Mouse (Mus musculus) lung, embryonic 14.5 days (tissue): Measurements from ENCODE around the gene Tifab. TPM values are rescaled to one million over a fixed set of nuclear protein-coding genes. Genes with fewer than 3 reads are reported as not detected.
"Not testable (repeated sequence)": the region's sequence is repeated elsewhere in the genome, so short reads cannot be mapped to it uniquely, and the experiment has no call there.

Experiments
- ATAC-seq: fragments of 200-750 bp; cut with Nextera tagmentation; 2 replicates; pipeline ENCODE4 v1.8.0; 2017; ENCODE audit warnings: mild to moderate bottlenecking, moderate TSS enrichment, moderate library complexity; ENCODE audit not compliant: insufficient read depth
- DNase-seq: peaks from one replicate; pipeline ENCODE4 v3.0.0-alpha.2; 2015
- H3K27ac ChIP-seq: fragments of 300-500 bp; sonication (generic); 2 replicates; pipeline ENCODE4 v1.5.1; 2014; ENCODE audit warnings: low read depth, mild to moderate bottlenecking, moderate library complexity
- H3K27me3 ChIP-seq: fragments of 300-500 bp; sonication (generic); 2 replicates; pipeline ENCODE4 v1.6.1; 2014; ENCODE audit warnings: low read length, control low read depth; ENCODE audit not compliant: insufficient read depth
- H3K36me3 ChIP-seq: fragments of 300-500 bp; sonication (generic); 2 replicates; pipeline ENCODE4 v1.6.1; 2014; ENCODE audit warnings: control low read depth; ENCODE audit not compliant: insufficient read depth
- H3K4me1 ChIP-seq: fragments of 300-500 bp; sonication (generic); 2 replicates; pipeline ENCODE4 v1.6.1; 2014; ENCODE audit warnings: antibody characterized with exemption, control low read depth; ENCODE audit not compliant: insufficient read depth
- H3K4me2 ChIP-seq: fragments of 300-500 bp; sonication (generic); 2 replicates; pipeline ENCODE4 v1.6.1; 2014; ENCODE audit warnings: mild to moderate bottlenecking
- H3K4me3 ChIP-seq: fragments of 300-500 bp; sonication (generic); 2 replicates; pipeline ENCODE4 v1.5.1; 2014; ENCODE audit warnings: low read depth, low read length
- H3K9ac ChIP-seq: fragments of 300-500 bp; sonication (generic); 2 replicates; pipeline ENCODE4 v1.6.1; 2014
- H3K9me3 ChIP-seq: fragments of 300-500 bp; sonication (generic); 2 replicates; pipeline ENCODE4 v1.6.1; 2016; ENCODE audit warnings: low read depth, low read length, control low read depth
- CTCF ChIP-seq: IDR thresholded peaks from 2 replicates; pipeline ENCODE4 v1.5.1; 2016; ENCODE audit warnings: antibody characterized with exemption, low read depth
- WGBS: fragments of 180-500 bp; shearing (Covaris S2); extraction: QIAGEN DNeasy Blood & Tissue Kit; methylation state at CpG from one replicate; pipeline ENCODE4 v1.1.7; 2014; 5-methylcytosine and 5-hydroxymethylcytosine counted together
- polyA plus RNA-seq: library from polyadenylated mRNA; unstranded; fragments of >200 nt; fragmentation: Nextera tagmentation; extraction: Ambion mirVana; gene quantifications from 2 replicates; pipeline ENCODE4 v1.2.1, GENCODE M21; 2014

The Tifab gene
- polyA plus RNA-seq, 1 experiment from 2014 or later, result 1.0 TPM

- Histone ChIP-seq H3K27me3 (0 out of 2 replicates have a peak, but pooled peaks cover 3% of the 10 kb centered on the region), H3K27ac (no peak overlapping the region), H3K36me3 (no peaks in the 10 kb centered on the region), H3K4me1 (no peaks in the 10 kb centered on the region), H3K4me2 (peak overlapping the region; percentile 22; the same call in 1 of the 2 replicates), H3K9ac (no peak overlapping the region), H3K4me3 (no peak overlapping the region), H3K9me3 (no peaks in the 10 kb centered on the region)
- WGBS, result 63% methylated on average over 12 of the region's 12 CpGs
- DNase-seq (no peak), ATAC-seq (0 out of 2 replicates have a peak, but pooled peaks have one; percentile 38)
- no peak for TF ChIP-seq CTCF
Observed at GRCm38 (mm10) chr13:56197031-56197430, 18.3 kb upstream of the Tifab start.

- H3K4me3 ChIP-seq, DNase-seq, ATAC-seq, H3K9ac ChIP-seq, H3K9me3 ChIP-seq, H3K27me3 ChIP-seq, H3K27ac ChIP-seq, H3K36me3 ChIP-seq, H3K4me1 ChIP-seq, H3K4me2 ChIP-seq: not testable (repeated sequence)
- 78% methylated on average over 11 of the region's 11 CpGs for WGBS
Observed at GRCm38 (mm10) chr13:56195824-56196223, 17.1 kb upstream of the Tifab start.

- not testable (repeated sequence) for ATAC-seq, H3K9ac ChIP-seq, H3K4me3 ChIP-seq, H3K4me1 ChIP-seq, H3K4me2 ChIP-seq, H3K27ac ChIP-seq, DNase-seq, H3K9me3 ChIP-seq, H3K36me3 ChIP-seq, H3K27me3 ChIP-seq
- WGBS, result 90% methylated on average over 11 of the region's 11 CpGs
Observed at GRCm38 (mm10) chr13:56194181-56194580, 15.5 kb upstream of the Tifab start.

- Histone ChIP-seq H3K27me3 (no peaks in the 10 kb centered on the region), H3K27ac (no peak overlapping the region), H3K4me2 (no peak overlapping the region), H3K9me3 (no peaks in the 10 kb centered on the region), H3K4me1 (no peaks in the 10 kb centered on the region), H3K9ac (no peak overlapping the region), H3K36me3 (no peaks in the 10 kb centered on the region), H3K4me3 (no peak overlapping the region)
- 25% methylated on average over 3 of the region's 3 CpGs for WGBS
- peak; percentile 41 for TF ChIP-seq CTCF
- ATAC-seq (no peak), DNase-seq (peak; percentile 43)
Observed at GRCm38 (mm10) chr13:56191225-56191624, 12.5 kb upstream of the Tifab start.

- no peak overlapping the region for H3K27ac ChIP-seq
- H3K4me3 ChIP-seq, result no peak overlapping the region
- no peaks in the 10 kb centered on the region for H3K4me1 ChIP-seq
- H3K9ac ChIP-seq, result no peak overlapping the region
- H3K4me2 ChIP-seq, result no peak overlapping the region
- DNase-seq (no peak), ATAC-seq (no peak)
- no peaks in the 10 kb centered on the region for H3K27me3 ChIP-seq
- no peaks in the 10 kb centered on the region for H3K9me3 ChIP-seq
- 68% methylated on average over 5 of the region's 5 CpGs for WGBS
- H3K36me3 ChIP-seq, result no peaks in the 10 kb centered on the region
- TF ChIP-seq CTCF, result peak; percentile 36
Observed at GRCm38 (mm10) chr13:56189688-56190087, 11.0 kb upstream of the Tifab start.

- H3K36me3 ChIP-seq, result no peaks in the 10 kb centered on the region
- no peak overlapping the region for H3K9ac ChIP-seq
- no peaks in the 10 kb centered on the region for H3K27me3 ChIP-seq
- H3K27ac ChIP-seq, result no peak overlapping the region
- TF ChIP-seq CTCF, result no peak
- H3K9me3 ChIP-seq, result no peaks in the 10 kb centered on the region
- no peak overlapping the region for H3K4me3 ChIP-seq
- DNase-seq, result no peak
- ATAC-seq, result no peak
- 71% methylated on average over 5 of the region's 5 CpGs for WGBS
- H3K4me1 ChIP-seq, result no peaks in the 10 kb centered on the region
- H3K4me2 ChIP-seq, result no peak overlapping the region
Observed at GRCm38 (mm10) chr13:56183687-56184086, 5.0 kb upstream of the Tifab start.

GRCm38 (mm10) chr13:56181424-56181823, 2.7 kb upstream of the Tifab start:
- no peak overlapping the region for H3K9ac ChIP-seq
- ATAC-seq, result no peak
- H3K27me3 ChIP-seq, result no peaks in the 10 kb centered on the region
- TF ChIP-seq CTCF, result no peak
- no peak overlapping the region for H3K27ac ChIP-seq
- H3K9me3 ChIP-seq, result no peaks in the 10 kb centered on the region
- H3K4me1 ChIP-seq, result no peaks in the 10 kb centered on the region
- H3K4me2 ChIP-seq, result no peak overlapping the region
- H3K36me3 ChIP-seq, result no peaks in the 10 kb centered on the region
- no peak overlapping the region for H3K4me3 ChIP-seq
- WGBS, result 65% methylated on average over 8 of the region's 8 CpGs
- no peak for DNase-seq

GRCm38 (mm10) chr13:56176310-56176709, 2.4 kb downstream of the Tifab start:
- TF ChIP-seq CTCF, result no peak
- Histone ChIP-seq H3K4me3 (no peak overlapping the region), H3K27ac (no peak overlapping the region), H3K9me3 (no peaks in the 10 kb centered on the region), H3K4me1 (peaks cover 3% of the 10 kb centered on the region; the same call in 1 of the 2 replicates), H3K4me2 (no peak overlapping the region), H3K36me3 (no peaks in the 10 kb centered on the region), H3K9ac (no peak overlapping the region), H3K27me3 (no peaks in the 10 kb centered on the region)
- DNase-seq (no peak), ATAC-seq (no peak)
- WGBS, result 75% methylated on average over 9 of the region's 9 CpGs
